Mouse (Mus musculus) lung, embryonic 14.5 days (tissue): ENCODE data around the gene Creg1. TPM values are rescaled to one million over a fixed set of nuclear protein-coding genes. Genes with fewer than 3 reads are reported as not detected.

Experiments used
- ATAC-seq: fragments of 200-750 bp; cut with Nextera tagmentation; 2 replicates; pipeline ENCODE4 v1.8.0; 2017; ENCODE audit warnings: mild to moderate bottlenecking, moderate TSS enrichment, moderate library complexity; ENCODE audit not compliant: insufficient read depth
- DNase-seq: peaks from one replicate; pipeline ENCODE4 v3.0.0-alpha.2; 2015
- H3K27ac ChIP-seq: fragments of 300-500 bp; sonication (generic); 2 replicates; pipeline ENCODE4 v1.5.1; 2014; ENCODE audit warnings: low read depth, mild to moderate bottlenecking, moderate library complexity
- H3K27me3 ChIP-seq: fragments of 300-500 bp; sonication (generic); 2 replicates; pipeline ENCODE4 v1.6.1; 2014; ENCODE audit warnings: low read length, control low read depth; ENCODE audit not compliant: insufficient read depth
- H3K36me3 ChIP-seq: fragments of 300-500 bp; sonication (generic); 2 replicates; pipeline ENCODE4 v1.6.1; 2014; ENCODE audit warnings: control low read depth; ENCODE audit not compliant: insufficient read depth
- H3K4me1 ChIP-seq: fragments of 300-500 bp; sonication (generic); 2 replicates; pipeline ENCODE4 v1.6.1; 2014; ENCODE audit warnings: antibody characterized with exemption, control low read depth; ENCODE audit not compliant: insufficient read depth
- H3K4me2 ChIP-seq: fragments of 300-500 bp; sonication (generic); 2 replicates; pipeline ENCODE4 v1.6.1; 2014; ENCODE audit warnings: mild to moderate bottlenecking
- H3K4me3 ChIP-seq: fragments of 300-500 bp; sonication (generic); 2 replicates; pipeline ENCODE4 v1.5.1; 2014; ENCODE audit warnings: low read depth, low read length
- H3K9ac ChIP-seq: fragments of 300-500 bp; sonication (generic); 2 replicates; pipeline ENCODE4 v1.6.1; 2014
- H3K9me3 ChIP-seq: fragments of 300-500 bp; sonication (generic); 2 replicates; pipeline ENCODE4 v1.6.1; 2016; ENCODE audit warnings: low read depth, low read length, control low read depth
- CTCF ChIP-seq: IDR thresholded peaks from 2 replicates; pipeline ENCODE4 v1.5.1; 2016; ENCODE audit warnings: antibody characterized with exemption, low read depth
- WGBS: fragments of 180-500 bp; shearing (Covaris S2); extraction: QIAGEN DNeasy Blood & Tissue Kit; methylation state at CpG from one replicate; pipeline ENCODE4 v1.1.7; 2014; 5-methylcytosine and 5-hydroxymethylcytosine counted together
- polyA plus RNA-seq: library from polyadenylated mRNA; unstranded; fragments of >200 nt; fragmentation: Nextera tagmentation; extraction: Ambion mirVana; gene quantifications from 2 replicates; pipeline ENCODE4 v1.2.1, GENCODE M21; 2014

Creg1 gene
- polyA plus RNA-seq, 1 experiment from 2014 or later: 58.3 TPM

GRCm38 (mm10) chr1:165765041-165765440 is 1.5 kb downstream of the Creg1 start:
- ATAC-seq (no peak), DNase-seq (no peak)
- no peaks in the 10 kb centered on the region for H3K36me3 ChIP-seq
- peak overlapping the region; percentile 78 for H3K4me3 ChIP-seq
- 85% methylated on average over 11 of the region's 11 CpGs for WGBS
- TF ChIP-seq CTCF: no peak
- no peak overlapping the region for H3K27ac ChIP-seq
- peaks cover 8% of the 10 kb centered on the region for H3K4me1 ChIP-seq
- peak overlapping the region; percentile 88 for H3K4me2 ChIP-seq
- H3K9me3 ChIP-seq: no peaks in the 10 kb centered on the region
- peak overlapping the region; percentile 75; the same call in 1 of the 2 replicates for H3K9ac ChIP-seq
- H3K27me3 ChIP-seq: 0 out of 2 replicates have a peak, but pooled peaks cover 3% of the 10 kb centered on the region

DNA sequence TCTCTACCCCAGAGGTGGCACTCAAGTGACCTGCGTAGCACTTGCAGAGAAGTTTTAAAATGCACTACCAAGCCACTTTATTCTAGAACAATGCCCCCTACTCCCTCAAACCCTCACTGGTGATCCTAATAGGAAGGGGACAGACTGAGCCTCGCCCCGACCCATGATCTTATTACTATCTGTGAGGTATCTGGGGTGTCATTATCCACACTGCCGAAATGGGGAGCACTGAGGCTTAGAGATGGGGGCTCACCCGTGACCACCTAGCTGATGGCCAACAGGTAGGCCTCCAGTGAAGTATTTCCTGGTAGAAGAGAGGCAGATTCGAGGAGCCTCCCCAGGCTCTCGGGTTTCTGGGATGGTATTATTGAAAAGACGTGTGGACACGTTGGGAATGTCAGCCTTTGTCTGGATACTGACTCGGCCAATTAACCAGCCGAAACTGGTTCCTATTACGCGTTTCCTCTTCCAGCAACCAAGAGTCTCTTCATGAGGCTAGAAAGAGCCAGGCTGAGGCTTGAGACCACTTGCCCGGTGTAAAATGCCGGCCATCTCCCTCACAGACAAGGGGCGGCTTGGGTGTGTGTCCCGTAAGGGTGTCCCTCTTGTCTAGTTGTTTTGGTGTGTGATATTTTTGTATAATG is 2.2 kb downstream of the Creg1 start:
- H3K36me3 ChIP-seq: no peaks in the 10 kb centered on the region
- 84% methylated on average over 17 of the region's 17 CpGs for WGBS
- peaks cover 8% of the 10 kb centered on the region for H3K4me1 ChIP-seq
- no peak overlapping the region for H3K9ac ChIP-seq
- H3K27me3 ChIP-seq: 0 out of 2 replicates have a peak, but pooled peaks cover 3% of the 10 kb centered on the region
- H3K27ac ChIP-seq: no peak overlapping the region
- H3K9me3 ChIP-seq: no peaks in the 10 kb centered on the region
- peak overlapping the region; percentile 88 for H3K4me2 ChIP-seq
- DNase-seq (no peak), ATAC-seq (no peak)
- peak overlapping the region; percentile 78; the same call in 1 of the 2 replicates for H3K4me3 ChIP-seq
- TF ChIP-seq CTCF: no peak

DNA sequence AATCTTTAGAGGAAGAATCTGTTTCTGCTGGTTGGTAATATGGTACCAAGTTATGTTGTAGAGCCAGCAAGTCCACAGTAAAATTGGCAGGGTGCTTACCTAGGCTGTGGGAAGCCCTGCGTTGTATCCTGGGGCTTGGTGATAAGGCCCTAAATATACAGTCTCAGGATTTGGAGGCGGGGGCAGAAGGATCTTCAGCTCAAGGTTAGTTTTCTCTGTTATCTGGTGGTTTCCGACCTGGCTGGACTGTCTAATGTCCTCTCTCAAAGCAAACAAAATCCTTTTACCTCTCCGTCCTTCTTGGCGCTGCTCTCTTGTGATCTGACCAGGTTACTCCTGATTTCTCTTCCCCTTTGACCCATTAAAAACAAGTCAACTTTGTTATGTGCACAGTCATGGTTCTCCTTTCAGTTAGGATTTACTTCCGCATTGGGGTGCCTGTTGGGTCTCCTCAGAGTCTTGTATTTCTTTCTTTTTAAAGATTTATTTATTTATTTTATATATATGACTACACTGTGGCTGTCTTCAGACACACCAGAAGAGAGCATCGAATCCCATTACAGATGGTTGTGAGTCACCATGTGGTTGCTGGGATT is 2.8 kb downstream of the Creg1 start:
- peak overlapping the region; percentile 88; the same call in 1 of the 2 replicates for H3K4me2 ChIP-seq
- no peak for DNase-seq

DNA sequence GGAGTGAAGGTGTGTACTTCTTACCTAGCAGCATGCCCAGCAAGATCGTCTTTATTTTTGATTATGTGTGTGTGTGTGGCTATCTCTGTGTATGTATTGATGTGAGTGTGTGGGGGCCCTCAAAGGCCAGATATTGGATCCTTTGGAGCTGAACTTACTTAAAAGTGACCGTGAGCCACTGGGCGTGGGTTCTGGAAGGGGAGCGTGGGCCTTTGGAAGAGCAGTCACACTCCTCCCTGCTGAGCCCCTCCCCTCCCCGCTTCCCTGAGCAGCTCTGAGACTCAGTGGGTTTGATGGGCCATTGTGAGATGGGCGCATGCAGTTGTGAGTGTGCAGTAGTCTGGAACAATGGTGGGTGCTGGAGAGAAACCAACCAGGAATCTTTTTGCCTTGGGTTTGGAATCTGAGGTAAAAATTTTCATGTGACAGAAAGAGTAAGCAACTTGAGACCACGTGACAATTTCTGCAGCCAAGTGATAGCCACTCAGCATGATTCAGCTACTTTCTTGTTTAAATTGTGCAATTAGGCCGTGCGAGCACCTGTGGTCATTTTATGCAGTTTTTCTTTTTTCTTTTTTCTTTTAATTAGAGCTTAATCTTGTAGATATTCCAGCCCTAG is 5.5 kb downstream of the Creg1 start:
- H3K4me2 ChIP-seq: peak overlapping the region; percentile 24; the same call in 1 of the 2 replicates
- DNase-seq: no peak
- H3K27me3 ChIP-seq: 0 out of 2 replicates have a peak, but pooled peaks cover 3% of the 10 kb centered on the region
- H3K36me3 ChIP-seq: no peaks in the 10 kb centered on the region; the same call in 1 of the 2 replicates
- WGBS: 69% methylated on average over 9 of the region's 9 CpGs
- H3K9me3 ChIP-seq: no peaks in the 10 kb centered on the region
- H3K4me3 ChIP-seq: no peak overlapping the region
- ATAC-seq: no peak
- H3K4me1 ChIP-seq: peaks cover 11% of the 10 kb centered on the region
- no peak for TF ChIP-seq CTCF
- peak overlapping the region; percentile 5; the same call in 1 of the 2 replicates for H3K27ac ChIP-seq
- H3K9ac ChIP-seq: no peak overlapping the region

More for the DNA sequence above, 2.8 kb downstream of the Creg1 start:
- ATAC-seq: no peak
- H3K27ac ChIP-seq: no peak overlapping the region
- no peaks in the 10 kb centered on the region for H3K9me3 ChIP-seq
- H3K4me3 ChIP-seq: no peak overlapping the region
- no peak overlapping the region for H3K9ac ChIP-seq
- H3K4me1 ChIP-seq: peaks cover 10% of the 10 kb centered on the region
- 83% methylated on average over 7 of the region's 7 CpGs for WGBS
- no peaks in the 10 kb centered on the region for H3K36me3 ChIP-seq
- H3K27me3 ChIP-seq: 0 out of 2 replicates have a peak, but pooled peaks cover 3% of the 10 kb centered on the region
- no peak for TF ChIP-seq CTCF

DNA sequence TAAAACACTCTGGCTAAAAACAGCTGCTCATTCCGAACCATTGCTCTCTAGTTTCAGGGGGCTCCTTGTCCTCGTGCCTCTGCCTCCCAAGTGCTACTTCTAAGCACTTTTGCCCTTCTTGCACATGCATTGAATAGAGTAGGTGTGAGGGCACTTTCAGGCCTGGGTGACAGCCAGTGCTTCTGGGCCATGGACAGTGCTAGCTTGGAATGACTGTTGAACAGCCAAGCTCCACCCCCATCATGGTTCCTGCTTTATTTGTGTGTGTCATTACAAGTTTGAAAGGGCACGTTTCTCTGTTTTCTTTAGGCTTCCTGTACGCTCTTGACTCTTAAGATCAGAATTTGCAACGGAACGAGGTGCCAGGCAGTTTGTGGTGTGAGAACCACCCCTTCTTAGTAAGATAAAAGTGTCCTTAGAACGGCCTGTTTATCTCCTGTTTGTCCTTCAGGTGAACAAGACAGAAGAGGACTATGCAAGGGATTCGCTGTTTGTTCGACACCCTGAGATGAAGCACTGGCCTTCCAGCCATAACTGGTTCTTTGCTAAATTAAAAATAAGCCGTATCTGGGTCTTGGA is 6.7 kb downstream of the Creg1 start:
- DNase-seq (no peak), ATAC-seq (no peak)
- H3K36me3 ChIP-seq: no peaks in the 10 kb centered on the region; the same call in 1 of the 2 replicates
- no peaks in the 10 kb centered on the region for H3K9me3 ChIP-seq
- no peak overlapping the region for H3K27ac ChIP-seq
- 70% methylated on average over 10 of the region's 10 CpGs for WGBS
- TF ChIP-seq CTCF: no peak
- H3K27me3 ChIP-seq: no peaks in the 10 kb centered on the region
- no peak overlapping the region for H3K4me3 ChIP-seq
- no peak overlapping the region for H3K9ac ChIP-seq
- 0 out of 2 replicates have a peak overlapping the region, but pooled peaks have one; percentile 13 for H3K4me2 ChIP-seq
- 0 out of 2 replicates have a peak, but pooled peaks cover 3% of the 10 kb centered on the region for H3K4me1 ChIP-seq

DNA sequence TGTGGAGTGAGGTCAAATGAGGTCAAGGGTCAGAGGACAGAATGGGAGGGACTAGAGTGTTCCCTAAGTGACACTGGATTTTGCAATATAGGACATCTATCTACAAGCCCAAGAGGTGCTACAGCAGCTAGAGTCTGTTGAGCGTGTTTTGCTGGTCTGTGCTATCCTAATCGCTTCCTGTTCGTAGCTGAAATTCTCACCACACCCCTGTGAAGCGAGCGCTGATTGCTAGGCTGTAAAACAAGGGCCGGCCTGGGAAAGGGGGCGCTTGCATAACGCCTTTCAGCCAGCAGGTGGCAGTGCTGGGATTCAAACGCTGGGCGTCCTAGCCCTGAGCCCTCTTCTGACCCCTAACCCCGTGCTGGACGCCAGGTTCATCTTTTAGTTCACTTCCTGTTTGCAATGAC is 7.9 kb downstream of the Creg1 start:
- peak; percentile 90 for DNase-seq
- Histone ChIP-seq H3K4me3 (0 out of 2 replicates have a peak overlapping the region, but pooled peaks have one; percentile 5), H3K4me1 (0 out of 2 replicates have a peak, but pooled peaks cover 3% of the 10 kb centered on the region), H3K4me2 (peak overlapping the region; percentile 37), H3K27ac (no peak overlapping the region), H3K9ac (no peak overlapping the region), H3K27me3 (no peaks in the 10 kb centered on the region), H3K9me3 (no peaks in the 10 kb centered on the region), H3K36me3 (no peaks in the 10 kb centered on the region; the same call in 1 of the 2 replicates)
- WGBS: 2% methylated on average over 12 of the region's 12 CpGs
- peak; percentile 77; the same call in 1 of the 2 replicates for ATAC-seq
- TF ChIP-seq CTCF: peak; percentile 92
